Mouse (Mus musculus): ENCODE results near the gene Cfap43. TPM values are rescaled to one million over a fixed set of nuclear protein-coding genes. Genes with fewer than 3 reads are reported as not detected.

Cfap43 gene
- total RNA-seq, 1 experiment, result 1.5 TPM

DNA sequence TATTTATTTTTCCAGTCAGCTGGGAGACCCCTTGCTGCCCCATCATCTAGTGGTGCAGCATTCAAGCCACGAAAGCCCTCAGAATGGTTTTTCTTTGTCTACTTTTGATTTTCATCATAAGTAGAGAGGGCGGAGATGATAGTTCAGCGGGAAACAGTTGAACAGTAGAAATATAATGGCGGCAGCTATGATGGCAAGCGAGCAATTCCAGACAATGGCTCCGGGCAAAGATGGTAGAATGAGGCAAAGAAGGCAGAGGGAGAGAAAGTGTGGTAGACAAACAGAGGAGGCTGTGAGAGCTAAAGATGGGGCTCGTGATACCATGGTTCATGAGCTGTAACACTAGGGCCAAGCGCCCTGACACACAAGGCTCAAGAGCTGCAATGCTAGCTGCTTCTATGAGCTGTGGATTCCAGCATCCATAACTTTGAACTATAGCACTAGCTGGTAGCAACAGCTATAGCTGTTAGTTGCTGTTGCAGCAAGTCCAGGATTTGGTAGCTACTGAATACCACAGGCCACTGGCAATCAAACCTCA lies 213.2 kb downstream of the Cfap43 start:
- no peak for DNase-seq (ENCODE audit: low read depth, low spot score)
- Histone ChIP-seq H3K9me3 (ENCODE audit: control insufficient read depth, insufficient read depth, low read depth, low read length) (no peaks in the 10 kb centered on the region), H3K36me3 (ENCODE audit: control insufficient read depth, insufficient read depth, low read length, poor library complexity, severe bottlenecking) (no peaks in the 10 kb centered on the region), H3K4me3 (ENCODE audit: insufficient read depth in 1 of 2, low read depth in 1 of 2, low read length in 2 of 2, poor library complexity in 1 of 2, severe bottlenecking in 1 of 2) (peak overlapping the region in 1 of 2 experiments; percentile 76; a peak in 2 of 4 replicates), H3K9ac (ENCODE audit: insufficient read depth, low read depth, low read length, poor library complexity, severe bottlenecking) (no peak overlapping the region), H3K27ac (ENCODE audit: insufficient read depth, low read depth, low read length, poor library complexity, severe bottlenecking) (no peak overlapping the region), H3K4me1 (ENCODE audit: control insufficient read depth in 2 of 2, insufficient read depth in 2 of 2, low read length in 2 of 2, poor library complexity in 1 of 2) (no peaks in the 10 kb centered on the region; a peak in 2 of 4 replicates)
- TF ChIP-seq ZNF384 (IDR thresholded peaks at IDR 0.05; ENCODE audit: low read depth, low read length), result no peak
- TF ChIP-seq MAFK (IDR thresholded peaks at IDR 0.05; ENCODE audit: insufficient read depth, low read depth, low read length), result no peak
- no peak for TF ChIP-seq HCFC1 (IDR thresholded peaks at IDR 0.05; ENCODE audit: borderline replicate concordance, insufficient read depth, low read length)
- no peak for TF ChIP-seq ZC3H11A (IDR thresholded peaks at IDR 0.05; ENCODE audit: borderline replicate concordance, low read depth, low read length)
- no peak for TF ChIP-seq CHD2 (IDR thresholded peaks at IDR 0.05; ENCODE audit: low read depth, low read length)
- in situ Hi-C loops (cut with MboI; ENCODE audit: low sequenced_read_pairs in 2 of 2, unreplicated experiment in 2 of 2), result no loop called here

- no peak overlapping the region for H3K9ac ChIP-seq (ENCODE audit: insufficient read depth, low read depth, low read length, poor library complexity, severe bottlenecking)
- in situ Hi-C loops (cut with MboI; ENCODE audit: low sequenced_read_pairs in 2 of 2, unreplicated experiment in 2 of 2), result no loop called here
- DNase-seq (ENCODE audit: low read depth, low spot score), result peak; percentile 51
These were observed 213.9 kb downstream of the Cfap43 start for GRCm38 (mm10) chr19:47705080-47705771.

DNA sequence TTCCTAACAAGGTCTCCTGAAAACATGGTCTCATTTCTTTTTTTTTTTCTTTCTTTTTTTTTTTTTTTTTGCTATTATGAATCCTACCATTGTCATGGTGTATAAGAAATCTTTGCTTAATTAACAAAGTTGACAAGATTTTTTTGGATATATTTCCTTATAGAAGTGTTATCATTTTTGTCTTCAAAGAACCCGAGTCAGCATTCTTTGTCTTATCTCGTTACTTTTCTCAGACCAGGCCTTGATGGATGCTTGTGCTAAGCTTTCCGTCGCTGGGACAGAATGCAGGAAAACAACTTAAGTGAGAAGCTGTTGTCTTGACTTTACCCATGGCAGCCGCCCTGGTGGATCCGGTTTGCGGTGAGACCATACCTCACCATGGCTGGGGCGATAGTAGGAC lies 218.6 kb downstream of the Cfap43 start:
- Histone ChIP-seq H3K9ac (ENCODE audit: insufficient read depth, low read depth, low read length, poor library complexity, severe bottlenecking) (no peak overlapping the region), H3K9me3 (ENCODE audit: control insufficient read depth, insufficient read depth, low read depth, low read length) (no peaks in the 10 kb centered on the region), H3K27ac (ENCODE audit: insufficient read depth, low read depth, low read length, poor library complexity, severe bottlenecking) (no peak overlapping the region), H3K4me1 (ENCODE audit: control insufficient read depth in 2 of 2, insufficient read depth in 2 of 2, low read length in 2 of 2, poor library complexity in 1 of 2) (peaks cover 0 to 2% of the 10 kb centered on the region in 2 experiments; a peak in 3 of 4 replicates), H3K36me3 (ENCODE audit: control insufficient read depth, insufficient read depth, low read length, poor library complexity, severe bottlenecking) (no peaks in the 10 kb centered on the region), H3K4me3 (ENCODE audit: insufficient read depth in 1 of 2, low read depth in 1 of 2, low read length in 2 of 2, poor library complexity in 1 of 2, severe bottlenecking in 1 of 2) (no peak overlapping the region)
- no peak for DNase-seq (ENCODE audit: low read depth, low spot score)
- TF ChIP-seq ZC3H11A (IDR thresholded peaks at IDR 0.05; ENCODE audit: borderline replicate concordance, low read depth, low read length) (no peak), MAFK (IDR thresholded peaks at IDR 0.05; ENCODE audit: insufficient read depth, low read depth, low read length) (peak; percentile 74)
- in situ Hi-C loops (cut with MboI; ENCODE audit: low sequenced_read_pairs in 2 of 2, unreplicated experiment in 2 of 2), result no loop called here

More at GRCm38 (mm10) chr19:47705080-47705771, 213.9 kb downstream of the Cfap43 start:
- H3K9me3 ChIP-seq (ENCODE audit: control insufficient read depth, insufficient read depth, low read depth, low read length), result no peaks in the 10 kb centered on the region
- TF ChIP-seq HCFC1 (IDR thresholded peaks at IDR 0.05; ENCODE audit: borderline replicate concordance, insufficient read depth, low read length), result no peak
- no peak for TF ChIP-seq CHD2 (IDR thresholded peaks at IDR 0.05; ENCODE audit: low read depth, low read length)
- TF ChIP-seq ZNF384 (IDR thresholded peaks at IDR 0.05; ENCODE audit: low read depth, low read length), result no peak
- no peak for TF ChIP-seq MAFK (IDR thresholded peaks at IDR 0.05; ENCODE audit: insufficient read depth, low read depth, low read length)
- TF ChIP-seq ZC3H11A (IDR thresholded peaks at IDR 0.05; ENCODE audit: borderline replicate concordance, low read depth, low read length), result no peak
- no peaks in the 10 kb centered on the region for H3K36me3 ChIP-seq (ENCODE audit: control insufficient read depth, insufficient read depth, low read length, poor library complexity, severe bottlenecking)
- H3K4me3 ChIP-seq (ENCODE audit: insufficient read depth in 1 of 2, low read depth in 1 of 2, low read length in 2 of 2, poor library complexity in 1 of 2, severe bottlenecking in 1 of 2), result peak overlapping the region; percentile 2 to 76; a peak in 3 of 4 replicates
- H3K4me1 ChIP-seq (ENCODE audit: control insufficient read depth in 2 of 2, insufficient read depth in 2 of 2, low read length in 2 of 2, poor library complexity in 1 of 2), result no peaks in the 10 kb centered on the region; a peak in 2 of 4 replicates
- H3K27ac ChIP-seq (ENCODE audit: insufficient read depth, low read depth, low read length, poor library complexity, severe bottlenecking), result peak overlapping the region; percentile 16; the same call in 1 of the 2 replicates

- TF ChIP-seq CHD2 (IDR thresholded peaks at IDR 0.05; ENCODE audit: low read depth, low read length) (no peak), ZNF384 (IDR thresholded peaks at IDR 0.05; ENCODE audit: low read depth, low read length) (no peak), ZC3H11A (IDR thresholded peaks at IDR 0.05; ENCODE audit: borderline replicate concordance, low read depth, low read length) (no peak), HCFC1 (IDR thresholded peaks at IDR 0.05; ENCODE audit: borderline replicate concordance, insufficient read depth, low read length) (no peak), MAFK (IDR thresholded peaks at IDR 0.05; ENCODE audit: insufficient read depth, low read depth, low read length) (no peak)
- Histone ChIP-seq H3K4me1 (ENCODE audit: control insufficient read depth in 2 of 2, insufficient read depth in 2 of 2, low read length in 2 of 2, poor library complexity in 1 of 2) (peaks cover 0 to 2% of the 10 kb centered on the region in 2 experiments; a peak in 3 of 4 replicates), H3K9me3 (ENCODE audit: control insufficient read depth, insufficient read depth, low read depth, low read length) (no peaks in the 10 kb centered on the region), H3K9ac (ENCODE audit: insufficient read depth, low read depth, low read length, poor library complexity, severe bottlenecking) (no peak overlapping the region), H3K27ac (ENCODE audit: insufficient read depth, low read depth, low read length, poor library complexity, severe bottlenecking) (no peak overlapping the region), H3K36me3 (ENCODE audit: control insufficient read depth, insufficient read depth, low read length, poor library complexity, severe bottlenecking) (no peaks in the 10 kb centered on the region), H3K4me3 (ENCODE audit: insufficient read depth in 1 of 2, low read depth in 1 of 2, low read length in 2 of 2, poor library complexity in 1 of 2, severe bottlenecking in 1 of 2) (no peak overlapping the region)
- DNase-seq (ENCODE audit: low read depth, low spot score), result no peak
- in situ Hi-C loops (cut with MboI; ENCODE audit: low sequenced_read_pairs in 2 of 2, unreplicated experiment in 2 of 2), result no loop called here
These were observed 219.3 kb downstream of the Cfap43 start for GRCm38 (mm10) chr19:47699743-47700142.

All from ES-E14 (cell line).